Mouse (Mus musculus): ENCODE measurements at regions not wholly inside any gene's neighbourhood (a gene's known extent, or its start where the extent isn't known, plus 50 kb on each side); places are given as distances from the start of the nearest gene placed in this dataset.

DNA sequence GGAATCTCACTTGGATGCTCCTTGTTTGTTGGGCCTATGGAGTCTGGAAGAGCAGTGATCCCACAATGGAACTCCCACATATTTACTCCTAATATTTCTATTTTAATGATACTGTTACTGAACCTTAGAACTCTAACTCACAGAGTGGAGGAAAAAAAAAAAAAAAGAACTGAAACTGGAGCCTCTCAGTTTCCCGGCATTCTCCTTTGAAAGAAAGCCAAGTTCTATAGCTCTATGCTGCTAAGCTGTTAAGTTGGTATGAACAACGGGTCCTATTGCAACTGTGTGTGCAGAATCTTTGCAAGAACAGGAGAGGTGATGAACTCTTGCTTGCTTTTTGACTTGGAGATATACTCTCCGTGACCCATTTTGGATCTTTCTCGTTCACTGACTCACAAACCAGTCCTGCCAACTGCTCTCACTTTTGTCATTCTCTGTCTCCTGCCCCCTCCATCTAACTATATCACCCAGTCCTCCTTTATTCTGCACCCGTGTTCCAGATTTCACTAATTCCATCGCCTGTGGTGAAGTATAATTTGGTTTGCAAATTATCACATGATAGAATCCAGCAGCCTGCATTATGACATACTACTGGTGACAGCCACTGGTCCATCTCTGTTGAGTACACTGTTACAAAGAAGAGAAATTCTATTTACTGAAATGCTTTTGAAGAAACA lies 92.6 kb upstream of the Ctsc start:
- in situ Hi-C loops (cut with MboI, MseI), result no loop called here

DNA sequence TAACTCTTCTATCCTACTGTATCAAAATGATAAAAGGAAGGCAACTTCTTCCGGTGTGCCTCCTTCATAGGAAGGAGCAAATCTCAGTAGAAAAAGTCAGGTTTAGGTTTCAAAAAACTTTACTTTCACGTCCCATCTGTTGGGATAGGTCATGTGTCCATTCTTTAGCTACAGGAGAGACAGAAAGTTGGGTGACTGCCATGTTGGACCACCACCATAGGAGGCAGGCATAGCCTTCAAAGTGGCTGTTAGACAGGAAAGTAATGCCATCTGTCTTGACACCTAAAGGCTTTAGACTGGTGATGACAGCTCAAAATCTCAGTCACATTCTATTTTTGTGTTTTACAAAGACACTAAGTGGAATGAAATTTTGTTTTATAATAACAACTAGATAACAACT lies 90.3 kb upstream of the Ctsc start:
- in situ Hi-C loops (cut with MboI, MseI), result no loop called here

DNA sequence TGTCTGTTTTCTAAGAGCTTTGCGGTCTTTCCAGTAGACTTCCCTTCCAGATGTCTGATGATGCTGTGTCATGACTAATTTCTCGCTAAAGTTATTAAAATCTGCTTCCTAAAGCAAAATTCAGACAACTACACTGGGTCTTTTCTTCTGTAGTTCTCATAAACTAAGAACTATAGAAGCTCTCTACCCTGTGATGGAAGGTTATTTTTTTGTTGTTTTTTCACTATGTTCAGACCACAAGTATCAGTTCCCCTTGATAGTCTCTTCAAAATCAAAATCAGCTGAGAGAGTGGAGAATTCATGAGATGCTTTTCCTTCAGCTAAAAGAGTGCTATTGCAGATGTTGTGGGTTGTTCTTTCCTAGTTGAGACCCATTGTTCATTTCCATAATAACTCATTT lies 85.1 kb upstream of the Ctsc start:
- in situ Hi-C loops (cut with MboI, MseI), result no loop called here

DNA sequence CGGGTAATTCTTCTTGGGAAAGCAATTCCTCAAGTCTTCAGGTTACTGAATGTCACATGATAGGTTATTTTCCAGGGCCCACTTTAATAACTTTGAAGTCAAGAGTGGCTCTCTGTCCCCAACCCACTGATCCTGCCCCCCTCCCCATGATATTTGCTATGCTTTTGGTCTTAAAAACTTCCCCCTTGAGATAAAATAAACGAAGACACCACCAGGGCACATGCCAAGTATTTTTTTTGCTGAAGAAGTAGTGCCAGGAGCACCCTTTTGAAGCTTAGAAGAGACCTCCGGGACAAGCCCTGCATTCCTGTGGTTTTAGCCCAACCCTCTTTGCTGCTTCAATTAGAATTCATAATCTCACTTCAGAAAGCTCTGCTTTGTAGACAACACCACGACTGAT lies 78.8 kb upstream of the Ctsc start:
- in situ Hi-C loops (cut with MboI, MseI), result loop anchor here in 1 of 2 experiments (5.0 kb wide), 1 partner anchor 73 kb away; no protein-coding TSS in a partner anchor

DNA sequence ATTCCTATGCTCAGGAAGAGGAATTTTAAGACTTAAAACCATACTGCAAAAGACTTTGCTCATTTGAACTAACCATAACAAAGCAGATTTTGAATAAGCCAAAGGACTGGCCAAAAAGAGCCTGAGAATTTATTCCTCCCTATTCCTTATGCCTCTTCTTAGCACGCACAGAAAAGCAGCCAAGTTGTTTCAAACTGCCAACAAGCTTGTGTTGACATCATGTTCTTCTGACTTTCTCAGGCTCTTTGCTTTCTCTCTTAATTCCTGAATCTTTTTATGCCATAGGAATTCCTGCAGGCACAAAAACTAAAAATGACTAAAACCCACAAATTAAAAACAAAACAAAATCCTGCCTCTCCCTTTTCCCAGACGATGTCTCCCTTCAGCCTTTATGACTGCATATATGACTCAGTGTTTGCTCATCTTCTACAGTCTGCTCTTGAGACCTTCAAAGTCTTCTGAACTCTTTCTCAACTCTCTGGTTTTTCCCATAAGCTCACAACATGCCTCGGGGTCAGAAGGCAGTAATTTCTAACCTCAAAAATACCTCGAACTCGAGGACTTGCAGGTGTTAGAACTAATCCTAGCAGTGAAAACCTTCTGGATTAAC lies 77.9 kb upstream of the Ctsc start:
- in situ Hi-C loops (cut with MboI, MseI), result loop anchor here in 1 of 2 experiments (5.0 to 25.0 kb wide), 2 partner anchors 72 to 1037 kb away; no protein-coding TSS in a partner anchor

DNA sequence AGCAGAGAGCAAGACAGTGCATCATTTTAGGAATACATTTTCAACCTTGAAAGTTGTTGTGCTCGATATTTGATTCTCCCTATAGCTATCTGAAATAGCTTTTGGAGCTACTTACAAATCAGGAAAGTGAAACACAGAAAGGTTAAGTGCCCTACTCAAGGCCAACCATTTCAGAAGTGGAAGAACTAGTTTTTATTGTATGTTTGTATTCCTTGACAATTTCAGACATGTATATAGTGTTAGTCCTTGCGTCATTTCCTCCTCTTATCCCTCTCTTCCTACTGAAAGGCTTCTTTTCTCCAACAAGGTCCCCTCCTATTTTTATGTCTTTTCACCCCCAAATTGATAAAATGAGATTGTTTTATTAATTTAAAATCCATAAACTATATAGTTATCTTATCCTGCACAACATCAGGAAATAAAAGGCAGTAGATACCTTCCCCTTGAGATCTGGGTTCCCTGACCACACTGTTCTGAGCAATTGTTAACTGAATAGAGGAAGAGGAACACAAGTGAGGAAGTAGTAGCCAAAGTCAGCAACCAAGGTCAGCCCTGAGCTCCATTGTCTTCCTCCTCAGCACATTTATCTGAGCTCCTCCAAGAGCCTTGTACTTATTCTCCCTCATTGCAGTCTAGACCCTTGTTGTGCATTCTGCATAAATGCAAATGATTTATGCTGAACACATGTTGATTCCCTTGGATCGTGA lies 76.1 kb upstream of the Ctsc start:
- in situ Hi-C loops (cut with MboI, MseI), result loop anchor here in 1 of 2 experiments (25.0 kb wide), 1 partner anchor 1035 kb away; no protein-coding TSS in a partner anchor

DNA sequence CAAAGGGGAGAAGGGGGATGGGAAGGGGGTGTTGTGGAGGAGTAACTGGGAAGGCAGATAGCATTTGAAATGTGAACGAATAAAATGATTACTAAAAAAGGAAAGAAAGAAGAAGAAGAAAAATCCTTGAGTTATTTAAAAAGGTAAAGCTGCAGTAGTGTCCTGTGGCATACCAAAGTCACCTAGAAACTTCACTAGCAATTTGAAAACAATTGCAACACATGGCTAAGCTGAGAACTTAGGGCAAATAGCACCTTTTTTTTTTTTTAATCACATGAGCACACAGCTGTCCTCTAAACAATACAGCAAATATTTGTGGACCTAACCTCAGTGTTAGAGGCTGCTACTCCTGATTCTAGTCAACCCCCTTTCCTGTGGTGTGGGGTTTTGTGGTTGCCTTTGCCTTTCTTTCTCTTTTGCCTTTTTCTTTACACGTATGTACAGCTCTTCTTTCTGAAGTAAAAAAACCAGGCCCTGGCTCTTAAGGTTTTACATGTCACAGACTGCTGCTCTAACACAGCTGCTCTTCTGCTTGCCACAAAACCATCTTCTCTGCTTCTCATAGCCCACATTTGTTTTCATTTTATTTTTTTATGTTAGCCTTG lies 71.6 kb upstream of the Ctsc start:
- in situ Hi-C loops (cut with MboI, MseI), result loop anchor here in 1 of 2 experiments (25.0 kb wide), 1 partner anchor 1031 kb away; no protein-coding TSS in a partner anchor

DNA sequence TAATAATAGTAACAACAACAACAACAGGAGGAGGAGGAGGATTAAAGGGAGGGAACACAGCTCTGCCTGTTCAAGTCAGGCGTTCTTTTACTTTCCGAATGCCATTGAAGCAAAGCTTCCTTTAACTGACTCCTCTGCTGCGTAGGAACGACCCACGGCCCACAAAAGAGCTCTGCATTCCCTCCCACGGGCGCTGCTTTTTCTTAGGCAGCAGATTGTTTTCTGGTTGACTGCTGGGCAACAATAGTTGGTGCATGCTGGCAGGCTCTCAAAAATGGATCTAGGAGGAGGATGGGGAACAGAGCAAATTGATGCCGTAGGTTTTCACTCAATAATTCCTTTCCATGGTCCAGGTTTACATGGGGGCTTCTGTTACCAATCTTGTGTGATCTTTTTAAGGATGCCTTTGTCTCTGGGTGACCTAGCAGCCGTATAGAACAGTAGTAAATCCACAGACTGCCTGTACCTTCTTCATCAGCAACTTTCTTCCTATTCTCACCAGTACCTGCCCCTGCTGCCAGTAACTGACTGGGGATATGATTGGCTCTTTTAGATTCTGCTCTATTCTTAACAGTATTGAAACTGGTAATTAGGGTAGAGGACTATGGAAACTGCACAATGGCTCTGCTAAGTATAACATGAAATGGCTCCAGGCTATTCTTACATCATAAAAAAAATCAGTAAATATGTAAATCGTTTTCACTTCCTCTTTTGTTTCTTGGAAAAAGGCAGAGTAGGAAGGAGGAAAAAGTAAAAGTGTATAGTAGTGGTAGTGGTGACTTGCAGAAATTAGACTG lies 70.8 kb upstream of the Ctsc start:
- in situ Hi-C loops (cut with MboI, MseI), result loop anchor here in 1 of 2 experiments (25.0 kb wide), 1 partner anchor 1030 kb away; no protein-coding TSS in a partner anchor

DNA sequence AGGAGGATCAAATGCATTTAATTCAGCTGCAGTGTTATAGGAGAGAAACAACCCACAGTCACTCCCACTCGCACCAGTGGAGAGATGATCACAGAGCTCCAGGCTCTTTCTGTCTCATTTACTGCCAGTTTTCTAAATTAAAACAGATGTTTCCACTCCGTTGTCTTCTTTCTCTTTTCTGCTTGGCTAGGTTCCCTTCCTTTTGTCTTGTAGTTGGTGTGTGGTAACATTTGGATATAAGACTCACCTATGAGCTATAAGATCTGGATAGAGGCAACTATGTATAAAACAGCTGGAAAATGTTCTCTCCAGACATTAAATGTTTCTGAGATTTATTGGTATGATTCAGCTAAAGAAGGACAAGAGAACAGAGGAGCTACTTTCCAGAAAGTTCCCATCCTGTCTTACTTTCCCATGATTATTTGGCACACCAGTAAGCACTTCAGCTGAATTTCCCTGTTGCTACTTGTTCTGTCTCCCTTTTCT lies 63.1 kb upstream of the Ctsc start:
- in situ Hi-C loops (cut with MboI, MseI), result loop anchor here in 1 of 2 experiments (25.0 kb wide), 1 partner anchor 1023 kb away; no protein-coding TSS in a partner anchor

DNA sequence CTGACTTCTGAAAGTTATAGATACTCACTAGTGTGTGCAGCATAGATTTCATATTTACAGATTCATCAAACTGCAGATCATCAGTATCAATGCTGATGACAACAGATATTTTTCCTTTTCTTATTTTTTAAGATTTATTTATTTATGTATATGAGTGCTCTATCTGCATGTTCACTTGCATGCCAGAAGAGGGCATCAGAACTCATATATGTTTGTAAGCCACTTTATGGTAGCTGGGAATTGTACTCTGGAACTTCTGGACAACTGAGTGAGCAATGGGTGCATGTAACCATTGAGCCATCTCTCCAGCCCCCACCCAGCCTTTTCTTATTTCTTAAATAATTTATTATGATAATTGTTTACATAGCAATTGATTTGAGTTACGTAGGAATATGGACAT lies 62.5 kb upstream of the Ctsc start:
- in situ Hi-C loops (cut with MboI, MseI), result loop anchor here in 1 of 2 experiments (25.0 kb wide), 1 partner anchor 1022 kb away; no protein-coding TSS in a partner anchor

DNA sequence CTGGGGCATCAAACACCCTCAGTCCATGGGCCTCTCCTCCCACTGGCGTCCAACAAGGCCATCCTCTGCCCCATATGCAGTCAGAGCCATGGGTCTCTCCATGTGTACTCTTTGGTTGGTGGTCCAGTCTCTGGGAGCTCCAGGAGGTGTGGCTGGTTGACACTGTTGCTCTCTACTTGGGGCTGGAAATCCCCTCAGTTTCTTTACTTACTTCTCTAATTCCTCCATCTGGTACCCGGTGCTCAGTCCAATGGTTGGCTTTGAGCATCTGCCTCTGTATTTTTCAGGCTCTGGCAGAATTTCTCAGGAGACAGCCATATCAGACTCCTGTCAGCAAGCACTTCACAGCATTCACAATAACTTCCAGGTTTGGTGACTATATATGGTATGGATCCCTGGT lies 55.7 kb upstream of the Ctsc start:
- in situ Hi-C loops (cut with MboI, MseI), result loop anchor here (5.0 to 25.0 kb wide), 3 partner anchors 105 to 1015 kb away; no protein-coding TSS in a partner anchor

DNA sequence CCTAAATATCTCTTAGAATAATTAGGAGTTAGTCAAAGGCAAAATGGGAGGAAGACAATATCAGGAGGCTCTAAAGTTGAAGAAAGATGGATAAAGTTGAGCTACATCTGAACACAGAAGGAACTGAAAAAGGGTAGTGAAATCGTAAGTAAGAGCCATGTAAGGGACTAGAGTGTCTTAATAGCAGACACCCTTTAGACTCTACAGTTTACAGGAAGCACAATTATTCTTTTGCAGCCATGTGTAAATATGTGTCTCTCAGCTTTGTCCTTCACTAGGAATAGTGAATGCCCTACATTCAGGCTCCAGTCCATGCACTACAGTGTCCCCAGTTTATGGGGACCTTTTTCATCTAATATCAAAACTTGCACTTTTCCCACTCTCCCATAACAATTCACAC lies 52.1 kb upstream of the Ctsc start:
- in situ Hi-C loops (cut with MboI, MseI), result no loop called here
